9 mouse cellular contexts compared by ENCODE assay signal in genomic region chr4:71765071-71765470, GRCm38 (mm10). TPM values are rescaled to one million over a fixed set of nuclear protein-coding genes. Genes with fewer than 3 reads are reported as not detected.
DNase-seq lines count a peak whose midpoint lies in the region; ATAC-seq and TF ChIP-seq lines count a peak whose summit lies in the region.
"Had no signal": no experiment of that assay in that cellular context is flagged by ENCODE, and none has a peak within 500 bp of the region (broad histone marks: within the 10 kb centered on the region; RNA-seq: fewer than 3 reads in every experiment).

No protein-coding gene starts in this region.

- no peaks in the 10 kb centered on the region for H3K9me3 ChIP-seq in hindbrain, embryonic 13.5 days
- H3K9me3 ChIP-seq in neural tube, embryonic 14.5 days (ENCODE audit: control insufficient read depth, low read length) = no peaks in the 10 kb centered on the region

- peak overlapping the region; percentile 41; the same call in 1 of the 2 replicates for H3K27ac ChIP-seq in layer of hippocampus, adult 2 months
- H3K27ac ChIP-seq in hindbrain, embryonic 13.5 days = no peak overlapping the region
- H3K27ac ChIP-seq in neural tube, embryonic 14.5 days (ENCODE audit: low read depth, low read length) = no peak overlapping the region

- H3K4me1 ChIP-seq in hindbrain, embryonic 13.5 days (replicated peaks) = peaks cover 6% of the 10 kb centered on the region; the same call in 1 of the 2 replicates
- no peaks in the 10 kb centered on the region for H3K4me1 ChIP-seq in neural tube, embryonic 14.5 days (ENCODE audit: control insufficient read depth, insufficient read depth, low read length)
- H3K4me1 ChIP-seq: megakaryocyte, embryonic 14.5 days had no signal

- DNase-seq in layer of hippocampus, adult 2 months (ENCODE audit: low spot score in 2 of 2) = no peak
- no peak for DNase-seq in layer of hippocampus, adult 8-10 months (ENCODE audit: low spot score in 2 of 2)
- peak; percentile 17 for DNase-seq in embryo, embryonic 11.5 days (ENCODE audit: low read depth, low spot score)
- DNase-seq in ovary, postnatal 14 days (ENCODE audit: low spot score) = no peak
- no peak for DNase-seq in adrenal gland, adult (ENCODE audit: inconsistent age in 2 of 2, low spot score in 1 of 2)
- DNase-seq in kidney, adult 11 months = no peak

- TF ChIP-seq CTCF in layer of hippocampus, adult 2 months (conservative IDR thresholded peaks at IDR 0.05) = no peak

- H3K9ac ChIP-seq in hindbrain, embryonic 13.5 days = no peak overlapping the region
- no peak overlapping the region for H3K9ac ChIP-seq in neural tube, embryonic 14.5 days (replicated peaks; ENCODE audit: low read depth, low read length)

- 0 out of 2 replicates have a peak, but pooled peaks cover 3% of the 10 kb centered on the region for H3K27me3 ChIP-seq in hindbrain, embryonic 13.5 days
- no peaks in the 10 kb centered on the region for H3K27me3 ChIP-seq in neural tube, embryonic 14.5 days (ENCODE audit: control insufficient read depth, insufficient read depth, low read length)
- H3K27me3 ChIP-seq: megakaryocyte, embryonic 14.5 days had no signal

- H3K4me3 ChIP-seq in layer of hippocampus, adult 2 months = no peak overlapping the region
- no peak overlapping the region for H3K4me3 ChIP-seq in hindbrain, embryonic 13.5 days
- no peak overlapping the region for H3K4me3 ChIP-seq in neural tube, embryonic 14.5 days (ENCODE audit: low read depth, low read length)
- H3K4me3 ChIP-seq: megakaryocyte, embryonic 14.5 days had no signal

- WGBS in hindbrain, embryonic 13.5 days = 14% methylated on average over 3 of the region's 3 CpGs
- 0% methylated on average over 3 of the region's 3 CpGs for whole genome bisulfite sequencing in neural tube, embryonic 14.5 days

- no peaks in the 10 kb centered on the region for H3K36me3 ChIP-seq in hindbrain, embryonic 13.5 days
- H3K36me3 ChIP-seq in neural tube, embryonic 14.5 days (ENCODE audit: control insufficient read depth, insufficient read depth, low read length) = no peaks in the 10 kb centered on the region

- peak; percentile 97 for ATAC-seq in hindbrain, embryonic 13.5 days (ENCODE audit: low FRiP score)
- ATAC-seq in neural tube, embryonic 14.5 days (ENCODE audit: low read depth) = peak; percentile 97

- H3K4me2 ChIP-seq in hindbrain, embryonic 13.5 days = no peak overlapping the region
- H3K4me2 ChIP-seq in neural tube, embryonic 14.5 days (ENCODE audit: low read depth, low read length) = no peak overlapping the region

RNA-seq across cellular contexts. Expression of gene Gm11232, which starts 7.3 kb away (rescaled TPM):
- not detected for total RNA-seq in layer of hippocampus, adult 2 months (2021)
- not detected for total RNA-seq in layer of hippocampus, adult 8-10 months (2022)
- polyA plus RNA-seq in hindbrain, embryonic 13.5 days (2015; fragmentation: Nextera tagmentation; extraction: Ambion mirVana) = 0.16 TPM in 1 of 2 replicates, not detected in the other
- not detected in 2 replicates for polyA plus RNA-seq in neural tube, embryonic 14.5 days (2014; fragmentation: Nextera tagmentation; extraction: Ambion mirVana)
